Mouse (Mus musculus) monocyte, adult 2 months (primary cell): ENCODE measurements around the gene Olfr49.

Experiments
- DNase-seq, 2 experiments: peaks; one replicate each; pipeline ENCODE4 v3.0.0; 2022; ENCODE audit warnings: low spot score in 2 of 2, low read depth in 1 of 2

Olfr49 gene

DNA sequence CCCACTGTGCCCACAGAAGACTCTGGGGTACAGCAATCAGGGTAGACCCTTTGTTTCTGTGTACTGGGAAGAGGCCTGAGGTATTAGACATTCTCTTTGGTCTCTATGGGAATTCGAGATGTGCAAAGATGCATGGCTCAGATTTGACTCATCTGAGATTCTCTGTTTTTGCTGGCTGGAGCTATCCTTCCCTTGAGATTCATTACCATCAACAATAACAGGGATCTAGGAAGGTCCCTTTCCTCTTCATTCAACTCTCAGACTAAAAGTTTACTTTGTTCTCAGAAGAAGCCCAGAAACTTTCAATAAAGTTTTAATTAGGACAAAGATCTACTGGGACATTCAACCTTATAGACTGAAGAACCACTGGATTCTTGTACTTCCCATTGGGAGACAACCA is at the start of gene Olfr49:
Olfr49 (minus strand) TSS at position 101 of the 400 bp plus-strand sequence.
- no peak for DNase-seq

DNA sequence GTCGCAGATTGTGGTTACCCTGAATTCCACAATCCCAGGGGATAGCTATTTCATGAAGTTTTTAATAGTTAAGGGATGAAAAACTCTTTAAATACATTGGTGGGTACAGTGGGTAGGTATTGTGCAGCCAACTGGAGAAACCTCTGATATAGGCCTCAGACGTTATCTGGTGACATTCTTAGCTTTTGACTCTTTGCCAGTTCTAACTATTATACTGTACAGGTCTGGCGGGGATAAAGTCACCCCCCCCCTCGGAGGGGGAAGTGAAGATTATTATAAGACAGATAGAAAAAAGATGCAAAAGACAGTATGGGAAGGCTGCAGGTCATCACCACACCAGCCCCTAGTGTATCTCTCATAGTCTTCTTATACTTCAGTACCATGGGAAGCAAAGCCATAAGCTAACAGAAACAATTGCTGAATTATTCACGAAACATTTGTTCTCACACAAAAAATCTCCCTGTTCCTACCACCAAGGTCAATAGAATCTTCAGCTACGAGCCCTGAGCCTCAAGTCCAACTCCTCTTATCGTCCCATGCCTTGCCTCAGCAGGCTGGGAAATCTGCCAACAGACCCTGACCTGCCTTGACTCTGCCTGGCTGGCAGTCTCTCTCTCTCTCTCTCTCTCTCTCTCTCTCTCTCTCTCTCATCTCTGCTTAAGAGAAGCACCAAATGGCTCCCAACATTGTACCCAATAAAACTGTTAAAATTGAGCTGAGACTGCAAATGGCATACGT is 48.9 kb upstream of the Olfr49 start:
- no peak for DNase-seq

DNA sequence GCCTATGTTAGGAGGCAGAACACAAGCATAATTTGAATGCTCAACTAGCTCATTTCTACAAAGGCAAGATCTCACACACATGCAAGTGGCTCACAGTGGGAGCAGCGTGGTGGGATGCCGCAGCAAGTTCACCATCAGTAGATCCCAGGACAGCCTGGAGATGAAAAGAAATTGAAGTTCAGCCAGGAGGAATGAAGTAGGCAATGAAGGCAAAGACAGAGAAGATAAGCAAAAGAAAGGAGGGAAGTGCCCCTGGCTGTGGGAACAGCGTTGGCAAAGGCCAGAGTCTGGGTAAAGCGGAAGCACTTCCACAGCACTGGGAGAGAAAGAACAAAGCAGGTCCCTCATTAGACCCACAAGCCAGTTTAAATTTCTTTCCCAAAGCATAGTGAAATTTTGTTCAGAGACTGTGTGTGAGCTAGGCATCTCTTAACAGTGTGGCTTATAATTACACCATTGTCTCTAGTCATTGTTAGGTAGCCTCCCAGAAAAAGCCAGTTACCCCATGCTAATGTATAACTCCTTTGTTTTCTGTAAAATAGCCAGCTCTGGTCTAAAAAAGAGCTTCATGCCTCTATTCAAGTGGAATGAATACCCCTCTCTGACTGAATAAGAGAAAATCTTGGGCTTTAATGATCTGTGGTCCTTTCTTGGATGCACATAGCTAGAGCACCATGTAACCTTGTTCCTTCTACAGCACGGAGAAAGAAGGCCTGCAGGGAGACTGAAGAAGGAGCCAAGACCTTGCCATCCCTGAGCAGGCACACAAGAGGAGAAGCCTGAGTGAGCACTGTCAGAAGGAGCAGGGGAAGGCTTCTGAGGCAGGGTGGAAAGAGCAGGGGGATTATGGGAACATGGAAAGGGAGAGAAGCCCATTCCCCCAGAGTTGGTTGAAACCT is 47.7 kb upstream of the Olfr49 start:
- no peak for DNase-seq

DNA sequence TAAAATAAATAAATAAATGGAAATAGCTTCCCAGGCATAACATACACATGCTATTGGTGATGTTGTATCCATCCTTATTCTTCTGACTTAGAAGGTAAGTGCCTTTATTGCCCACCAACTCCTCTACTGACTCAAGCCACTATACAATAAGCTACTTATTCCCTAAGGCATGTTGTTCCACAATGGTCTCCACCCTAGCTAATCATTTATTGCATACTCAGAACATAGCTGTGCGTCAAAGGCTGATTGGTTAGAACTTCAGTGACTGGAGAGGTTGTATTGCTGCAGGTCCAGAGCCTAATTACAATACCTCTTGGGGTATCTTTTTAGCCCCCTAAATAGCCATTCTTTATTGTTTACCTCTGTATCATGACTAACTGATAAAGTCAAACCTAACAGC is 46.4 kb upstream of the Olfr49 start:
- DNase-seq: no peak

GRCm38 (mm10) chr14:54329201-54329600 is 44.5 kb upstream of the Olfr49 start:
- DNase-seq: no peak

GRCm38 (mm10) chr14:54328548-54328947 is 43.8 kb upstream of the Olfr49 start:
- no peak for DNase-seq

- DNase-seq: no peak
These were observed 39.7 kb upstream of the Olfr49 start for GRCm38 (mm10) chr14:54324486-54324885.

GRCm38 (mm10) chr14:54321556-54322376 is 37.0 kb upstream of the Olfr49 start:
- no peak for DNase-seq

- no peak for DNase-seq
These were observed 27.0 kb upstream of the Olfr49 start for GRCm38 (mm10) chr14:54311763-54312162.

DNA sequence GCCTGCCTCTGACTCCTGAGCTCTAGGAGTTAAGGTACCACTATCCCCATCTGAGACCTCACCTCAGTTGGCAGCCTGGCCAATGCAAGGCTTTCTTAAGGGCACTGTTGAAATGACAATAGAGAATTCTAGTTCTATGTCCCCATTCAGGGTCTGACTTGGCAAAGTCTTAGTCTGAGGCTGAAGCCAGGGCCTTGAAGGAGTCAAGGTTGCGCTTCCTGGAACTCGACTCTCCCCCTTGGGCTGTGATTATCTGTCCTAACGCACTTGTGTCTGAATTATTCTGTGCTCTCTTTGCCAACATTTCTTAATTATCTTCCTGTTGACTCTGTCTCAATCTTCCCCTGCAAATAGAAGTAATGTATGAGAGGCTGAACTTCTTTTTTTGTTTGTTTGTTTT is 15.9 kb upstream of the Olfr49 start:
- DNase-seq: no peak

DNA sequence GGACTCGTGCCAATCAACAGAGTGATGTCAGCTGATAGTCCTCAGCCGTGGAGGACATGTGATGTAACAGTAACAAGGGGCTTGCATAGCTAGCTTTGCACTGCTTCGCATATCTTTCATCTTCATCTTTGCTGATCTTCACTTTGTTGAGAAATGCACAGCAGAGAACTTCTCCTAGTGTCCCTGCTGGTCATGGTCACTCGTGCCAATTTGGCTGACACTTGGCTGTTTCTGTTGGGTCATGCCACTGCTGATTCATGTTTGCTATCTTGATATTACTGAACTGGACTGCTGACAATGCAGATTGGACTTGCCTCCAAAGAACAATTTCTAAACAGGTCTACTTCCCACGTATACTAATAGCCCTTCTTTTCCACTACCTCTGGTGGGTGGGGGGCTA is 15.4 kb upstream of the Olfr49 start:
- DNase-seq: no peak

- DNase-seq: no peak
These were observed 8.3 kb downstream of the Olfr49 start for GRCm38 (mm10) chr14:54276446-54276845.

- no peak for DNase-seq
These were observed 12.0 kb downstream of the Olfr49 start for GRCm38 (mm10) chr14:54272696-54273095.

DNA sequence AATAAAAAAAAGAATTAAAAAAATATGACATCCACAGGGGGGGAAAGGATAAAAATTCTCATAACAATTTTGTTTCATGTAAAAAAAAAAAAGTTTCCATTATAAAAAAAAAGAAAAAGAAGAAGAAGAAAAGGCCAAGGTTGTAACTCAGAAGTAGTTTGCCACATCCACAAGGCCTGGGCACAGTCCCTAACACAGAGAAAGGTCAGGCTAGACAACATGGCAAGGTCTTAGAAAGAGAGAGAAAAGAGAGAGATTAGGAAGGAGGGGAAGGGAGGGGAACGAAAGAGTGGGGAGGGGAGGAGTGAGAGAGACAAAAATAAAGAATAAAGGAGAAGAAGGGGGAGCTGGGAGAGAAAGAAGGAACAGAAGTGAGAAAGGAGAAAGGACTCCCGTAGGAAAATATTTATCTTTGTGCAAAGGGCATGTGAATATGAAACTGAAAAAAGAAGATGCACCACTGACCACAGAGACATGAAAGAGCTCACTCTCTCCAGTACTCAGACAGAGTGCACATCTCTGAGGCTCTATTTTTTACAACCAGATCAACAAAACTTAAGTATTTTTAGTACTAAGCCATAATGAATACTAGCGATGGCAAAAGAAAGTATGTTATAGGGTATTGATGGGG is 12.6 kb downstream of the Olfr49 start:
- no peak for DNase-seq

DNA sequence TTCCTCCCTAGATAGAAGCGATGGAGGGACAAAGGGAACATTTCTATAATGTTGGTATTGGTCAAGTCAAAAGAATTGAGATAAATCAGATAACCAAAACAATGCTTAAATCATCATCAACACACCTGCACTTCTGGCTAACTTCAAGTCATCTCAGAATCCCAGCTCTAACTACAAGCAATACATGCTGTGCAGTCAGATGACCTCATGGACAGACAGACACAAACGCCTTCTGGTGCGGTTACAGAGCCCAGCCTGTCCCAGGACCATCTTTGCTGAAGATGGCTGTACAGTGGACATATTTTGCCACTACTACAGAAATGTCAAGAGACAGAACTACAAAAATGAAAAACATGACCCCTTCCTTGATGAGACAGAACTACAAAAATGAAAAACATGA is 14.3 kb downstream of the Olfr49 start:
- no peak for DNase-seq

GRCm38 (mm10) chr14:54269566-54269965 is 15.2 kb downstream of the Olfr49 start:
- no peak for DNase-seq

GRCm38 (mm10) chr14:54267966-54268365 is 16.8 kb downstream of the Olfr49 start:
- DNase-seq: no peak

GRCm38 (mm10) chr14:54265951-54266350 is 18.8 kb downstream of the Olfr49 start:
- DNase-seq: no peak

DNA sequence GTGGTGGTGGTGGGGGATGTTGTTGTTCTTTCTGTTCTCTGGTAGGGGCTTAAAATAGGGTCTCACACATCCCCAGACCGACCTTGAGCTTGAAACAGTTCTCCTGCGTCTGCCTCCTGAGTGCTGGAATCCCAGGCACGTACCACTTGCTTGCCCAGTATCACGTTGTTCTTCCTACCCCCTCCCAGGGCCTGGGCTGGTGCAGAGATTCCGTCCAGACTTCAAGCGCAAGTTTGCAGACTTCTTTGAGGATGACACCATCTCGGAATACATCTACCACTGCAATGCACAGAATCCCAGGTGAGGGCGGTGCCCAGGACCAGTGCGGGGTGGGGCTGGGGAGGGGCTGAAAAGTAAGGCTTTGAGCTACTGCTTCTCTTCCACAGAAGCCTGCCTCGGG is 19.6 kb downstream of the Olfr49 start:
- no peak for DNase-seq

DNA sequence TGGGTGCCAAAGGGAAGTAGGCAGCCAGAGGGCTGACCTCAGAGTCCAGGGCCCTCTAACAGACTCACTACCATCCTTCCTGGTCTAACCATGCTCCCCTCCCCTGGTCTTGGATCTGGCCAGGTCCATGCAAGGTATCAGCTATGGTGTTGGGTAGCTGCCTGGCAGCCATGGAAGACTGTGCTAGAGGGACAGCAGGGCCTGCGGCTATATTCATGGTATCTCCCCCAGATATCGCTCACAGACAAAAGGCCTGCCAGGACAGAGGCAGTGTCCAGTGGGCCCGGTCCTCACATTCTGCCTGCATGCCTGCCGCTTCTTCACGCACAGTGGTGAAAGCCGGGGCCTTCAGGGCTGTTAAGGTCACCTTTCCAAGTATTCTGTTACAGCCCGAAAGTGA is 20.5 kb downstream of the Olfr49 start:
- DNase-seq: no peak

DNA sequence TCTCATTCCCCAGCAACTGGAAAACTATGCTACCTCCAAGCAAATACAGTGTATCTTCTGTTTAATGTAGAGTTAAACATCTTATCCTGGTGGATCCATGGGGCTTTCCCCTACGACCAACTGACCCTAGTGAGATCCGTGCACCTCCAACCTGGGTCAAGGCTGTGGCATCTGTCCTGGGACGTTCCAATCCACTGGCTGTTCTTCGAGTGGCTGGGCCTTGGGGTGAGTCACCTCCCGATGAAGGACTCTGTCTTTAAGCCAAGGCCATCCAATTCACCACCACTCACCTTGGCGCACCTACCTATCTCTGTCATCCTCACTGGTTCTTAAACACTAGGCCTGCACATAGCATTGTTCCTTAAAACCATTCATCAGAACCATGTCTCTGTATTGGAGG is 21.6 kb downstream of the Olfr49 start:
- no peak for DNase-seq
